Mouse (Mus musculus) subcutaneous adipose tissue, adult 2 months (tissue): Measurements from ENCODE around the gene Ppp1r26. TPM values are rescaled to one million over a fixed set of nuclear protein-coding genes. Genes with fewer than 3 reads are reported as not detected.

ENCODE experiments used
- polyA plus RNA-seq: library from polyadenylated mRNA; depleted of rRNA; stranded (reverse); fragments of >200 nt; gene quantifications from 2 replicates; pipeline ENCODE4 v1.2.3, GENCODE M21; 2012; ENCODE audit warnings: low replicate concordance; rRNA removed

The Ppp1r26 gene
- 0.77 and 7.0 TPM in 2 replicates for polyA plus RNA-seq

GRCm38 (mm10) chr2:28446515-28447314 is at the start of gene Ppp1r26:
TSS of gene Ppp1r26 (plus strand) at chr2:28446800.

DNA sequence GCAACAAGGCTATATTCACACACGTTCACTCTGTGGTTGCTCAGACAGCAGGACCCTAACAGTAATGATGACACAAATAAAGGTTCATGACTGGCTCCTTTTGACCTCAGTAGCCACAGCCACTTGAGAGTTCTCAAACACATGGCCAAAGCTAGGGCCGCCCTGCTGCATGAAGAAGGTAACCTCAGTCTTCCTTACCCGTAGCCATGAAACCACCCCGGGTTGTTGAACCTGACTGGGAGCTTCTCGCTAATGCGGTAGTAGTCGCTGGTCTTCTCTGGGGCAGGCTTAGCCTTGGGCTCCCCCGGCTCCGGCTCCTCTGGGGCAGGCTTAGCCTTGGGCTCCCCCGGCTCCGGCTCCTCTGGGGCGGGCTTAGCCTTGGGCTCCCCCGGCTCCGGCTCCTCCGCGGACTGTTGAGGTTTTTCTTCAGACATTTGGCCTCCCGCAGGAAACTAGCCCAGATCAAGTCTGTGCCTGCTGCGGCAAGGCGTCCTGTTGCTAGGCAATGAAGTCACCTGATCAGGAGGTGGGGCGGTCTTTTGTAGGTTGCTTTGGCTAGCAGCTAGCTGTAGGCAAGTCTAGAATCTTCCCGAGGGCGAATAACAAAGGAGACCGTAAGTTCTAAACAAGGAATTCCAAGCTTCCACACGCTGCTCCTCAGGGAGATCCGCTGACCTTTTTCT is 19.4 kb downstream of the Ppp1r26 start, which contains the start of gene 1700007K13Rik:
1700007K13Rik (minus strand) TSS at position 497 of the 683 bp plus-strand sequence.

GRCm38 (mm10) chr2:28467860-28468485 is 21.4 kb downstream of the Ppp1r26 start, which contains the start of gene Mrps2:
TSS of gene Mrps2 (plus strand) at chr2:28468066.

GRCm38 (mm10) chr2:28496671-28497070 is 50.1 kb downstream of the Ppp1r26 start, which contains the start of gene Gbgt1:
TSS of gene Gbgt1 (plus strand) at chr2:28496891.

Other genes with a start within 250 kb of the Ppp1r26 start
- gene 1700007K13Rik, start 19.5 kb downstream of the Ppp1r26 start, polyA plus RNA-seq, result 0.27 and 0.39 TPM in 2 replicates
- gene Mrps2, start 21.3 kb downstream of the Ppp1r26 start, polyA plus RNA-seq, result 47.9 and 57.4 TPM in 2 replicates
- gene Gbgt1, start 50.1 kb downstream of the Ppp1r26 start, polyA plus RNA-seq, result 9.6 and 15.0 TPM in 2 replicates
- gene Gm10134, start 59.3 kb downstream of the Ppp1r26 start, polyA plus RNA-seq, result 0.76 and 1.2 TPM in 2 replicates
- 82.9 and 95.7 TPM in 2 replicates for gene Ralgds, start 66.3 kb downstream of the Ppp1r26 start, polyA plus RNA-seq
- 0.06 TPM in 2 replicates for gene Cel, start 116.6 kb downstream of the Ppp1r26 start, polyA plus RNA-seq
- gene Gtf3c5, start 137.0 kb downstream of the Ppp1r26 start, polyA plus RNA-seq, result 18.0 and 34.6 TPM in 2 replicates
- gene Gfi1b, start 175.2 kb downstream of the Ppp1r26 start, polyA plus RNA-seq, result 0.86 and 0.93 TPM in 2 replicates
- 13.5 and 19.2 TPM in 2 replicates for gene Tsc1, start 194.4 kb downstream of the Ppp1r26 start, polyA plus RNA-seq